Mouse (Mus musculus) midbrain, postnatal 0 days (tissue): Measurements from ENCODE around the gene Lce1i. TPM values are rescaled to one million over a fixed set of nuclear protein-coding genes. Genes with fewer than 3 reads are reported as not detected.
A peak's percentile ranks its signal among the peaks of the same experiment; 100 is the strongest.
"Not testable (repeated sequence)": the region's sequence is repeated elsewhere in the genome, so short reads cannot be mapped to it uniquely, and the experiment has no call there.

Experiments used
- ATAC-seq: fragments of 200-750 bp; cut with Nextera tagmentation; 2 replicates; pipeline ENCODE4 v1.8.0; 2017; ENCODE audit warnings: moderate number of reproducible peaks, mild to moderate bottlenecking, moderate TSS enrichment, moderate library complexity; ENCODE audit not compliant: low FRiP score
- DNase-seq: peaks from one replicate; pipeline ENCODE4 v3.0.0-alpha.2; 2015; ENCODE audit warnings: low spot score
- H3K27ac ChIP-seq: fragments of 300-500 bp; sonication (generic); 2 replicates; pipeline ENCODE4 v1.5.1; 2014; ENCODE audit warnings: low read depth, mild to moderate bottlenecking, low read length, mixed read lengths
- H3K27me3 ChIP-seq: fragments of 300-500 bp; sonication (generic); 2 replicates; pipeline ENCODE4 v1.6.1; 2014; ENCODE audit warnings: low read length, control low read depth, mixed read lengths; ENCODE audit not compliant: insufficient read depth
- H3K36me3 ChIP-seq: fragments of 300-500 bp; sonication (generic); 2 replicates; pipeline ENCODE4 v1.6.1; 2014; ENCODE audit warnings: low read length, control low read depth, mixed read lengths; ENCODE audit not compliant: insufficient read depth
- H3K4me1 ChIP-seq: fragments of 300-500 bp; sonication (generic); 2 replicates; pipeline ENCODE4 v1.6.1; 2014; ENCODE audit warnings: mild to moderate bottlenecking, control low read depth, antibody characterized with exemption, low read length, mixed read lengths; ENCODE audit not compliant: insufficient read depth
- H3K4me2 ChIP-seq: fragments of 300-500 bp; sonication (generic); 2 replicates; pipeline ENCODE4 v1.6.1; 2014; ENCODE audit warnings: low read depth, mild to moderate bottlenecking, low read length, mixed read lengths; ENCODE audit not compliant: poor library complexity, severe bottlenecking
- H3K4me3 ChIP-seq: fragments of 300-500 bp; sonication (generic); 2 replicates; pipeline ENCODE4 v1.5.1; 2014; ENCODE audit warnings: low read depth, mild to moderate bottlenecking, low read length, moderate library complexity
- H3K9ac ChIP-seq: fragments of 300-500 bp; sonication (generic); replicated peaks from 2 replicates; pipeline ENCODE4 v1.6.1; 2014; ENCODE audit warnings: mild to moderate bottlenecking, low read length, moderate library complexity, mixed read lengths; ENCODE audit not compliant: poor library complexity, severe bottlenecking
- H3K9me3 ChIP-seq: fragments of 300-500 bp; sonication (generic); 2 replicates; pipeline ENCODE4 v1.6.1; 2016; ENCODE audit warnings: low read length, control low read depth
- CTCF ChIP-seq: IDR thresholded peaks from 2 replicates; pipeline ENCODE4 v1.5.1; 2016; ENCODE audit warnings: antibody characterized with exemption, mild to moderate bottlenecking
- WGBS: fragments of 180-500 bp; shearing (Covaris S2); extraction: QIAGEN DNeasy Blood & Tissue Kit; methylation state at CpG from one replicate; pipeline ENCODE4 v1.1.7; 2014; 5-methylcytosine and 5-hydroxymethylcytosine counted together
- polyA plus RNA-seq: library from polyadenylated mRNA; unstranded; fragments of >200 nt; fragmentation: Nextera tagmentation; extraction: Ambion mirVana; gene quantifications from 2 replicates; pipeline ENCODE4 v1.2.1, GENCODE M21; 2015
- total RNA-seq: library from RNA; depleted of rRNA; stranded (reverse); fragments of >200 nt; gene quantifications from 2 replicates; pipeline ENCODE4 v1.2.3, GENCODE M21; 2014; rRNA removed

Lce1i gene
- total RNA-seq (0.66 TPM in 1 of 2 replicates, not detected in the other), polyA plus RNA-seq (not detected in 2 replicates)

- DNase-seq (no peak), ATAC-seq (no peak)
- Histone ChIP-seq H3K36me3 (no peaks in the 10 kb centered on the region), H3K4me2 (no peak within 1 kb of the TSS), H3K27me3 (no peaks in the 10 kb centered on the region), H3K27ac (no peak within 1 kb of the TSS), H3K9me3 (no peaks in the 10 kb centered on the region), H3K4me3 (no peak within 1 kb of the TSS), H3K4me1 (no peaks in the 10 kb centered on the region), H3K9ac (no peak within 1 kb of the TSS)
- 88% methylated on average over 1 of the region's 1 CpGs for WGBS
- TF ChIP-seq CTCF = no peak
These were observed at the start of gene Lce1i for GRCm38 (mm10) chr3:92778799-92779198. Gene Lce1i, minus strand, starts transcription at chr3:92778899.

- Histone ChIP-seq H3K27ac (no peak within 1 kb of the TSS), H3K4me2 (no peak within 1 kb of the TSS), H3K9ac (no peak within 1 kb of the TSS), H3K9me3 (no peaks in the 10 kb centered on the region), H3K4me1 (no peaks in the 10 kb centered on the region), H3K27me3 (no peaks in the 10 kb centered on the region), H3K36me3 (no peaks in the 10 kb centered on the region), H3K4me3 (no peak within 1 kb of the TSS)
- ATAC-seq (no peak), DNase-seq (no peak)
- TF ChIP-seq CTCF = no peak
- WGBS = 58% methylated on average over 1 of the region's 1 CpGs
These were observed 48.4 kb upstream of the Lce1i start, which contains the start of gene Kprp for GRCm38 (mm10) chr3:92827108-92827507. Gene Kprp, minus strand, starts transcription at chr3:92827247.

- whole genome bisulfite sequencing = 13% methylated on average over 1 of the region's 1 CpGs
- H3K9ac ChIP-seq = no peak overlapping the region
- H3K36me3 ChIP-seq = no peaks in the 10 kb centered on the region
- no peak overlapping the region for H3K4me2 ChIP-seq
- TF ChIP-seq CTCF = peak; percentile 60
- no peaks in the 10 kb centered on the region for H3K4me1 ChIP-seq
- H3K4me3 ChIP-seq = no peak overlapping the region
- no peaks in the 10 kb centered on the region for H3K27me3 ChIP-seq
- DNase-seq (peak; percentile 14), ATAC-seq (no peak)
- no peaks in the 10 kb centered on the region for H3K9me3 ChIP-seq
- no peak overlapping the region for H3K27ac ChIP-seq
These were observed 47.1 kb upstream of the Lce1i start for GRCm38 (mm10) chr3:92825808-92826207.

GRCm38 (mm10) chr3:92816036-92816435 lies 37.3 kb upstream of the Lce1i start:
- H3K27ac ChIP-seq, H3K27me3 ChIP-seq, ATAC-seq, H3K9me3 ChIP-seq, DNase-seq, H3K4me3 ChIP-seq, H3K9ac ChIP-seq, H3K4me1 ChIP-seq, H3K4me2 ChIP-seq, H3K36me3 ChIP-seq: not testable (repeated sequence)
- WGBS = 92% methylated on average over 2 of the region's 2 CpGs

- Histone ChIP-seq H3K27me3 (no peaks in the 10 kb centered on the region), H3K4me3 (no peak overlapping the region), H3K27ac (no peak overlapping the region), H3K4me1 (no peaks in the 10 kb centered on the region), H3K36me3 (no peaks in the 10 kb centered on the region), H3K9me3 (no peaks in the 10 kb centered on the region), H3K9ac (no peak overlapping the region), H3K4me2 (no peak overlapping the region)
- DNase-seq (no peak), ATAC-seq (no peak)
- TF ChIP-seq CTCF = no peak
- 88% methylated on average over 3 of the region's 3 CpGs for WGBS
These were observed 36.9 kb upstream of the Lce1i start for GRCm38 (mm10) chr3:92815581-92815980.

- DNase-seq = no peak
- no peaks in the 10 kb centered on the region for H3K9me3 ChIP-seq
- ATAC-seq = no peak
These were observed 29.1 kb upstream of the Lce1i start, which contains the start of gene Lce1k for GRCm38 (mm10) chr3:92807791-92808190. Gene Lce1k, minus strand, starts transcription at chr3:92807891.

More at GRCm38 (mm10) chr3:92807791-92808190, 29.1 kb upstream of the Lce1i start, which contains the start of gene Lce1k:
- no peak for TF ChIP-seq CTCF
- Histone ChIP-seq H3K36me3 (no peaks in the 10 kb centered on the region), H3K4me2 (no peak within 1 kb of the TSS), H3K9ac (no peak within 1 kb of the TSS), H3K27ac (no peak within 1 kb of the TSS), H3K4me1 (no peaks in the 10 kb centered on the region), H3K4me3 (no peak within 1 kb of the TSS), H3K27me3 (no peaks in the 10 kb centered on the region)
